Mouse (Mus musculus) megakaryocyte, embryonic 14.5 days (primary cell): ENCODE measurements at regions not wholly inside any gene's neighbourhood (a gene's known extent, or its start where the extent isn't known, plus 50 kb on each side); places are given as distances from the start of the nearest gene placed in this dataset.

Source experiments
- FLI1 ChIP-seq: IDR thresholded peaks from 2 replicates; pipeline ENCODE4 v1.6.1; 2012; ENCODE audit warnings: low read length, inconsistent platforms, mixed read lengths
- GATA1 ChIP-seq: IDR thresholded peaks from 3 replicates; pipeline ENCODE4 v1.6.1; 2012; ENCODE audit warnings: mixed read lengths, low read length, inconsistent platforms, borderline replicate concordance

- TF ChIP-seq GATA1 (no peak), FLI1 (no peak)
Observed at GRCm38 (mm10) chr12:110377734-110378133, 69.2 kb upstream of the Ppp2r5c start.
